Mouse (Mus musculus): ENCODE results near the gene Gpx3.
"Not testable (repeated sequence)": the region's sequence is repeated elsewhere in the genome, so short reads cannot be mapped to it uniquely, and the experiment has no call there.

Gpx3 gene

GRCm38 (mm10) chr11:54902333-54903323 is at the start of gene Gpx3:
Gene Gpx3, plus strand, starts transcription at chr11:54902453.
- peak; percentile 47 to 57 for DNase-seq (ENCODE audit: low spot score in 2 of 2)

GRCm38 (mm10) chr11:54858880-54859279 is 43.4 kb upstream of the Gpx3 start:
- DNase-seq (ENCODE audit: low spot score in 2 of 2) = not testable (repeated sequence)

GRCm38 (mm10) chr11:54859322-54860165 is 42.7 kb upstream of the Gpx3 start:
- DNase-seq (ENCODE audit: low spot score in 2 of 2) = no peak

- DNase-seq (ENCODE audit: low spot score in 2 of 2) = peak; percentile 96 to 98
Measured at GRCm38 (mm10) chr11:54860256-54861038, 41.8 kb upstream of the Gpx3 start, which contains the start of gene Lyrm7. Gene Lyrm7, minus strand, starts transcription at chr11:54860916.

- no peak for DNase-seq (ENCODE audit: low spot score in 2 of 2)
Measured at GRCm38 (mm10) chr11:54861471-54862420, 40.5 kb upstream of the Gpx3 start.

GRCm38 (mm10) chr11:54862621-54863520 is 39.4 kb upstream of the Gpx3 start:
- DNase-seq (ENCODE audit: low spot score in 2 of 2) = peak; percentile 51 to 71

GRCm38 (mm10) chr11:54865330-54866085 is 36.7 kb upstream of the Gpx3 start:
- no peak for DNase-seq (ENCODE audit: low spot score in 2 of 2)

- DNase-seq (ENCODE audit: low spot score in 2 of 2) = peak; percentile 91 to 95
Measured at GRCm38 (mm10) chr11:54866119-54867048, 35.9 kb upstream of the Gpx3 start, which contains the start of gene Hint1. Gene Hint1, plus strand, starts transcription at chr11:54866383.

GRCm38 (mm10) chr11:54867049-54867385 is 35.2 kb upstream of the Gpx3 start:
- peak; percentile 21 to 31 for DNase-seq (ENCODE audit: low spot score in 2 of 2)

GRCm38 (mm10) chr11:54867903-54868434 is 34.3 kb upstream of the Gpx3 start:
- DNase-seq (ENCODE audit: low spot score in 2 of 2) = no peak

GRCm38 (mm10) chr11:54868445-54868844 is 33.8 kb upstream of the Gpx3 start:
- DNase-seq (ENCODE audit: low spot score in 2 of 2) = no peak

- no peak for DNase-seq (ENCODE audit: low spot score in 2 of 2)
Measured at GRCm38 (mm10) chr11:54869318-54869717, 32.9 kb upstream of the Gpx3 start.

GRCm38 (mm10) chr11:54871831-54872537 is 30.3 kb upstream of the Gpx3 start:
- no peak for DNase-seq (ENCODE audit: low spot score in 2 of 2)

- no peak for DNase-seq (ENCODE audit: low spot score in 2 of 2)
Measured at GRCm38 (mm10) chr11:54876031-54876430, 26.2 kb upstream of the Gpx3 start.

- DNase-seq (ENCODE audit: low spot score in 2 of 2) = no peak
Measured at GRCm38 (mm10) chr11:54878893-54879292, 23.4 kb upstream of the Gpx3 start.

- DNase-seq (ENCODE audit: low spot score in 2 of 2) = peak in 1 of 2 experiments; percentile 73
Measured at GRCm38 (mm10) chr11:54879434-54879833, 22.8 kb upstream of the Gpx3 start.
